Mouse (Mus musculus) bone marrow, adult 2 months (tissue): ENCODE measurements around the gene Use1. TPM values are rescaled to one million over a fixed set of nuclear protein-coding genes. Genes with fewer than 3 reads are reported as not detected.

Source experiments
- H3K27ac ChIP-seq: fragments of 200-500 bp; 2 replicates; pipeline ENCODE4 v1.5.1; 2012; ENCODE audit warnings: low read depth, mild to moderate bottlenecking, control low read depth, inconsistent platforms, low read length; ENCODE audit not compliant: control insufficient read depth, poor library complexity, insufficient read depth
- H3K4me1 ChIP-seq: fragments of 200-500 bp; 2 replicates; pipeline ENCODE4 v1.6.1; 2011; ENCODE audit warnings: low read length; ENCODE audit not compliant: control insufficient read depth, insufficient read depth
- H3K4me3 ChIP-seq: fragments of 200-500 bp; replicated peaks from 2 replicates; pipeline ENCODE3; 2011; ENCODE audit warnings: mild to moderate bottlenecking, low read depth, low read length, control low read depth; ENCODE audit not compliant: control insufficient read depth
- CTCF ChIP-seq: fragments of 200-500 bp; IDR thresholded peaks from 2 replicates; pipeline ENCODE4 v1.5.1; 2011; ENCODE audit warnings: low read length, control low read depth; ENCODE audit not compliant: control insufficient read depth, insufficient read depth
- POLR2A ChIP-seq: fragments of 200-500 bp; IDR thresholded peaks from 2 replicates; pipeline ENCODE4 v1.6.1; 2011; ENCODE audit warnings: low read depth, mild to moderate bottlenecking, control low read depth, low read length, borderline replicate concordance; ENCODE audit not compliant: control insufficient read depth
- WGBS: fragments of 180-500 bp; shearing (Covaris S2); methylation state at CpG from one replicate; pipeline ENCODE4 v1.1.7; 2018; 5-methylcytosine and 5-hydroxymethylcytosine counted together
- polyA plus RNA-seq: library from polyadenylated mRNA; stranded (reverse); fragments of >200 nt; gene quantifications from 2 replicates; pipeline ENCODE4 v1.2.4, GENCODE M21; 2011; ENCODE audit warnings: low replicate concordance; ENCODE audit not compliant: missing spikeins, insufficient read depth, insufficient read length

The Use1 gene
- polyA plus RNA-seq, 1 experiment = 139 TPM

DNA sequence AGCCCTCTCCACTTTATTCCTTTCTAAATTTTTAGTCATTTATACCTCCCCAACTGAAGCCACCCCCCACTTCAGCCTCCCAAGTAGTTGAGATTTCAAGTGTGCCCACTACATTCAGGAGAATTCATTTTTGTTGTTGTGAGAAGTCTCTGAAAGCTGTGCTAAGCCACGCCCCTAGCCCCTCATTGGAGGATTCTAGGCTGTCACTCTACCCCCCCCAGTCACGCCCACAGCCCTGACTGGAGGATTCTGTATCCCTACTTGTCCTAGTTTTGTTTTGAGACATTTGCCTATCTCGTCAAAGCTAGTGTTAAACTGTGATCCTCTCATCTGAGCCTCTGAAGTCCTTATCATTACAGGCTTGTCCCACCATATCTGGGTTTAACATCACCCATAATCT is 26.2 kb downstream of the Use1 start:
- Histone ChIP-seq H3K4me3 (no peak overlapping the region), H3K27ac (no peak overlapping the region), H3K4me1 (peaks cover 3% of the 10 kb centered on the region; the same call in 1 of the 2 replicates)
- TF ChIP-seq POLR2A (no peak), CTCF (no peak)
- WGBS = 40% methylated on average over 3 of the region's 3 CpGs

DNA sequence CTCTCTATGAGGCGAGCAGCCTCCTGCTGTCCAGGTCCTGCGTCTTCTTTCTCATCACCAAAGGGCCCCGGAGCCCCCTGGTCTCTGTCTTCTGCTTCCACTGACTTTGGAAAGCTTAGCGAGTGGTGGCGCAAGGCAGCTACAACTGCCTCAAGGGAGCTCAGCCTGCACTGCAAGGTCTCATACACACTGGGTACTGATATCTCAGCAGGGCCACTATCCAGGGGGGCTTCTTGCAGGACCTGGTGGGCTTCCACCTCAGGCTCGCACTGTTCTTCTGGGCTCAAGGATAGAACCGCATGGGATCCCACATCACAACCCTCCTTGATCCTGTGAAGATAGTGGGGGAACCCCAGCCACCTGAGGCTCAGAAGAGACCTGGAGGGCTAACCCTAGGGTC is 27.8 kb downstream of the Use1 start:
- H3K27ac ChIP-seq = no peak overlapping the region
- 81% methylated on average over 7 of the region's 7 CpGs for WGBS
- peaks cover 3% of the 10 kb centered on the region; the same call in 1 of the 2 replicates for H3K4me1 ChIP-seq
- TF ChIP-seq CTCF (no peak), POLR2A (no peak)
- H3K4me3 ChIP-seq = no peak overlapping the region

DNA sequence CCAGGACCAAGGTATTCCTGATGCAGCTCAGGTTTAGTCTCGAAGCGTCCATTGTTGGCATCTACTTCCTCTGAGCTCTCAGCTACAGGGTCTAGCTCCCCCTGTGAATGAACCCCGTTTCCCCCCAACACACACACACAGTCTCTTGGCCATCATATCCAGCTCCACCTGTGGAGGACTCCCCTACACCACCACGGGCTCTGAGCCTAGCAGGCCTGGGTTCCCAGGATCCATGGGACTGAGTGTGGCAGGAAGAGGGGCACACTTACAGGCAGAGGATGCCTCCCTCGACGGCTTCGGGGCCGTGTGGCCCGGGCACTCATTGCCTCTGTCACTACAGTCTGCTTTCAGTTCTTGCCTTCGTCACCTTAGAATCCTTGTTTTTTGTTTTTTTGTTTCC is 28.4 kb downstream of the Use1 start:
- peaks cover 3% of the 10 kb centered on the region; the same call in 1 of the 2 replicates for H3K4me1 ChIP-seq
- TF ChIP-seq POLR2A (no peak), CTCF (no peak)
- no peak overlapping the region for H3K27ac ChIP-seq
- H3K4me3 ChIP-seq = no peak overlapping the region
- 77% methylated on average over 10 of the region's 10 CpGs for WGBS

DNA sequence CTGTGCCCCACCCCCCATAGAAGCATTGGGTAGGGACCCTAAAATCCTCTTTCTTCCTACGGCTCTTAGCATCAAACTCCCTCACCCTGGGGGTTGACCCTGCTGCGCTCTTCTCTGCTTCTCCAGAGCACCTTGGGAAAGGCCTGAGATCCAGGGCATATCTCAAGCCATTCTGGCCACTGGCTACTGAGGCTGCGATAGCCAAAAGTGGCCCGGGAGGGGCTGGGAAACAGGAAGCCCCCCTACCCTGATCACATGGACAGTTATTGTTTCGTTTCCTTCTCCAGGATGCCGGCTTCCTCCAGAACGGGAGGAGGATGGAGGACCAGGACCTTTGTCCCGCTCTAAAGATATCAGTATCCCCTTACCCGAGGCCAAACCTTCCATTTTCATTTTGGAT is 29.0 kb downstream of the Use1 start, which contains the start of gene Ushbp1:
Gene Ushbp1, minus strand, starts transcription at position 174 of the 400 bp plus-strand sequence.
- 80% methylated on average over 9 of the region's 9 CpGs for WGBS
- Histone ChIP-seq H3K4me1 (peaks cover 3% of the 10 kb centered on the region; the same call in 1 of the 2 replicates), H3K27ac (no peak within 1 kb of the TSS), H3K4me3 (peak within 1 kb of the TSS; percentile 84)
- TF ChIP-seq POLR2A = no peak
- no peak for TF ChIP-seq CTCF

DNA sequence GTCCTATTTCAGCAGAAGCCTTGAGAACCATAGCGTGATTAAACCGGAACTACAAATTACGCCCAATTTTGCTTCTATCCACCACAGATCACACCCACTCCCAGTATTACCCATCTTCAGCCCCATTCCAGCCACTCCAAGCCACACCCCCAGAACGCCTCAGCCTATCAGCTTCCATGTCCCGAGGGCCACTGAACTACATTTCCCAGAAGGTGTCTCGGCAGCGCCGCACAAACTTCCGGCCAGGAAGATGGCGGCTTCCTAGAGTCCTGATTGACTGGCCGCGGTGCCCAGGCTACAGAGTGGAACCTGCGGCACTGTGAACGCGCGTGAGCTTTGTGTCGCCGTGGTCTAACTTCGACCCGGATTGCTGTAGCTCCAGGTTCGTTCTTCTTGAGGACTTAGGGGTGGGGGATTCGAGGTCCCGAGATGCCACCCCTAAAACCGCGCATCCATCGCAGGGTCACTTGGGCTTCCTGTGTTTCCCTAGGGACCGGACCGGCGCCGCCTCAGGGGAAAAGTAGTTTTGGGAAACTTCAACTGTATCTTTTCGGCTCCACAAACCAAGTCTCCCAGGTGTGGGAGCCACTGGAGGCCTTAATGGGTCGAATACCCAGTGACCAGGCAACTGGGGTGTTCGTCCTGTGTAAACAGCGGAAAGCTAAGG is 30.1 kb downstream of the Use1 start, which contains the start of gene Babam1:
Gene Babam1, plus strand, starts transcription at position 223 of the 667 bp plus-strand sequence.
- Histone ChIP-seq H3K4me3 (peak within 1 kb of the TSS; percentile 84), H3K27ac (no peak within 1 kb of the TSS), H3K4me1 (peaks cover 3% of the 10 kb centered on the region; the same call in 1 of the 2 replicates)
- WGBS = under 1% methylated on average over 34 of the region's 34 CpGs
- TF ChIP-seq CTCF (no peak), POLR2A (peak; percentile 68; the same call in 1 of the 2 replicates)

DNA sequence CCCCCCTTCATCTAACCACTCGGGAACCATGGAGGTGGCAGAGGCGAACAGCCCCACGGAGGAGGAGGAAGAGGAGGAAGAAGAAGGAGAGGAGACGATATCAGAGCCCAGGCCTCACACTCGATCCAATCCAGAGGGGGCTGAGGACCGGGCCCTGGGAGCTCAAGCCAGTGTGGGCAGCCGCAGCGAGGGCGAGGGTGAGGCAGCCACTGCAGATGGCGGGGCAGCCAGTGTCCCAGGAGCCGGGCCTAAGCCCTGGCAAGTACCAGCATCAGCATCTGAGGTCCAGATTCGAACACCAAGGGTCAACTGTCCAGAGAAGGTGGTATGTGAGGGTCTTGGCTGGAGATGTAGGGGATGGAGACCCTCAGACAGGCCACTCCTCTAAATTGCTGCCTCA is 31.1 kb downstream of the Use1 start:
- 80% methylated on average over 12 of the region's 12 CpGs for WGBS
- H3K27ac ChIP-seq = no peak overlapping the region

DNA sequence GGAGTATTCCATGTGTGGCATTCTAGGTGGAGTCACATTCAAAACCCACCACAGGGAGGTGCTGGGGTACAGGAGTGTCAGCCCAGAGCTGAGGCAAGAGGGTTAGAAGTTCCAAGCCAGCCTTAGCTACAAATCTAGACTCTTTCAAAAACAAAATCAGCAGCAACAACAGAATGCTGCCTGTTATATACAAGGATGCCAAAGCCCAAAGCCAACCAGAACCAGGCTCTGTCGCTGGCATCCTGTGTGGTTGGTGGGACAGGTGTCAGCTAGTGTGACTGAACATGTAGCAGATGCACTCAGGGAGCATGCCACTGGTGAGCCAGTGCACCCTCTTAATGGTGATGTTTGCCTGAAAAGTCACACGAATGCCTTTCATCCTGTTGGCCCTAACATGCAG is 34.2 kb downstream of the Use1 start:
- Histone ChIP-seq H3K4me3 (no peak overlapping the region), H3K4me1 (peaks cover 5% of the 10 kb centered on the region), H3K27ac (no peak overlapping the region)
- WGBS = 90% methylated on average over 2 of the region's 2 CpGs
- no peak for TF ChIP-seq POLR2A
- no peak for TF ChIP-seq CTCF

More for the DNA sequence above, 31.1 kb downstream of the Use1 start:
- TF ChIP-seq CTCF = no peak
- TF ChIP-seq POLR2A = no peak
- Histone ChIP-seq H3K4me3 (no peak overlapping the region), H3K4me1 (peaks cover 3% of the 10 kb centered on the region; the same call in 1 of the 2 replicates)

DNA sequence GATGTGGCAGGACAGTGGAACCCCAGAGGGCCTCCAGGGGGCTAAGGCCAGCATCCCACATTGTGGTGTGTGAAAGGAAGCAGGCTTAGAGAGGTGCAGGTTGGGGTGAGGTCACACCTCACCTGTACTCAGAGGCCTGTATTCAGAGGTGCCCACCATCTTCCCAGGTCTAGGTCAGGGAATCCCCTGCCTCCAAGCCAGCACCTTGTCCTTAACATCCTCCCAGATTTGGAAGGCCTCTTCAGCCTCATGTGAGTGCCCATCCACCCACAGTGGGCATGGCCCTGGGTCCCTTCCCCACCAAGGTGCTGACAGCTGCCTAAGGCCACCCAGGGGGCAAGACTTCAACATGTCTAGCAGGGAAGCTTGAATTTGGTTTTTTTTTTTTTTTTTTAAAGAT is 34.8 kb downstream of the Use1 start:
- H3K27ac ChIP-seq = no peak overlapping the region
- TF ChIP-seq CTCF (no peak), POLR2A (no peak)
- peaks cover 4% of the 10 kb centered on the region for H3K4me1 ChIP-seq
- no peak overlapping the region for H3K4me3 ChIP-seq
